Mouse (Mus musculus): ENCODE data around the gene Furin. TPM values are rescaled to one million over a fixed set of nuclear protein-coding genes. Genes with fewer than 3 reads are reported as not detected.

Furin gene
- total RNA-seq, 2 experiments from 2014 or later: 38.0 to 40.7 TPM

DNA sequence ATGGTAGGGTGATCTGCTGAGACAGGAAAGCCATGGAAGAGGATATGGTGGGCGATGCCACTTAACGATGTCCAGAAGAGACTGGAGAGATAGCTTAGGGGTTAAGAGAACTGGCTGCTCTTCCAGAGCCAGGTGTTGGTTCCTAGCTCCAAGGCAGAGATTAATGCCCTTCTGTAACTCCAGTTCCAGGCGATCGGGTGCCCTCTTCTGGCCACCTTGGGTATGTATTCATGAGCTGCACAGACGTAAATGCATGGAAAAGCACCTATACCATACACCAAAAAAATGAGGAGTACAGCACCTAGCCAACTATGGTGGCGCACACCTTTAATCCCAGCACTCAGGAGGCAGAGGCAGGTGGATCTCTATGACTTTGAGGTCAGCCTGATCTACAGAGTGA, 19.5 kb upstream of the Furin start:
- intact Hi-C loops (cut with DNase I): no loop called here
- Histone ChIP-seq H3K27ac (no peak overlapping the region), H3K4me3 (no peak overlapping the region)
- no peak for DNase-seq (ENCODE audit: extremely low spot score in 1 of 2, low spot score in 2 of 2)
- TF ChIP-seq CTCF (IDR thresholded peaks at IDR 0.05): peak; percentile 5; the same call in 1 of the 2 replicates

DNA sequence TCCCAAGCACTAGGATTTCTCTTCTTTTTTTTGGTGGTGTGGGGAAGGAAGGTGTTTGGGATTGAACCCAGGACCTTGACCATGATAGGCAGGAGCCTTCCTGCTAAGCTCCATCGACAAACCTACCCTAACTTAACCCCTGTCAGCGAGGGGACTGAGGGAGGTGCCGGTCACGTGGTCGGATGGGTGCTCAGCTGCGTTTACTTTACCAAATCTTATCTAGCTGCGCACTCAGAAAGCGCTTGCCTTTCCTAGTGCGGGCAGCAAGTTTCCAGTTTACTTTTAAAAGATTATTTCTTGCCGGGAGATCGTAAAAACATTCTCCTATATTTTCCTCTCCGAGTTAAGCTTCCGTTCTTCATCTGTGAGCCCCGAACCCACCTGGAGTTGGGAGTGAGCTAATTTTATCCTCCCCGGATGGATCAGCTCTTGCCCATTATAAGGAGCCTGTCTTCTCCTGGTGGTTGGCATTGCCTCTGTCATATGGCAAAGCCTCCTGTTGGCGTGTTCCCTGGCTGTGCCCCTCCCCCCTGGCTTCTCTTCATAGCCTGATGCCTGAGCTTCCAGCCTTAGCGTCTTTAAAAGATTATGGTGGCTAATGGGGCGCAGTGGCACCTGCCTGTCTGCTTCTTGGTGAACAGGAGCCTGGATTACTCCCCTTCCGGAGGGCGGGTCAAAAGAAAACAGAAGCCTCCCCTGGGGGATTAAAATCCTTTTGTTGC, 17.7 kb upstream of the Furin start:
- peak overlapping the region; percentile 30 for H3K4me3 ChIP-seq
- no peak; the same call in none of the 2 replicates for TF ChIP-seq CTCF (IDR thresholded peaks at IDR 0.05)
- DNase-seq (ENCODE audit: extremely low spot score in 1 of 2, low spot score in 2 of 2): no peak
- H3K27ac ChIP-seq: no peak overlapping the region
- intact Hi-C loops (cut with DNase I): no loop called here

DNA sequence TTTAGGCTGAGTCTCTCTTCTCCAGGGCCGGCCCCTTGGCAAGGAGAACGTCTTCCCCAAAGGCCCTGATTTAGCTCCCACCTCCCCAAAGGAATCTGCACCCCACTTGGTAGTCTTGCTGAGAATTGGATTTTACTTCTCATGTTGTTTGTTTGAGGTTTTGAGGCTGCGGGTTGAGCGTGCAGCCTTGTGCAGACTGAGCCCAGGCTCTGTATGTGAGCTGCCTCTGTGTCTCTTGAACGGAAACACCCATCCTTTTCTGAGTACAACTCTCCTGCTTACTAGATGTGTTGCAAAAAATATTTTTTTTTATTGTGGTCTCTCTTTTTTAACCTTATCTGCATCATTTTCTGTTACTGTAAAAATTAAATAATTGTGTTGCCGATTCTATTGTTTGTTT, 16.3 kb upstream of the Furin start:
- DNase-seq (ENCODE audit: extremely low spot score in 1 of 2, low spot score in 2 of 2): no peak
- Histone ChIP-seq H3K4me3 (no peak overlapping the region), H3K27ac (no peak overlapping the region)
- intact Hi-C loops (cut with DNase I): no loop called here
- TF ChIP-seq CTCF (IDR thresholded peaks at IDR 0.05): no peak

DNA sequence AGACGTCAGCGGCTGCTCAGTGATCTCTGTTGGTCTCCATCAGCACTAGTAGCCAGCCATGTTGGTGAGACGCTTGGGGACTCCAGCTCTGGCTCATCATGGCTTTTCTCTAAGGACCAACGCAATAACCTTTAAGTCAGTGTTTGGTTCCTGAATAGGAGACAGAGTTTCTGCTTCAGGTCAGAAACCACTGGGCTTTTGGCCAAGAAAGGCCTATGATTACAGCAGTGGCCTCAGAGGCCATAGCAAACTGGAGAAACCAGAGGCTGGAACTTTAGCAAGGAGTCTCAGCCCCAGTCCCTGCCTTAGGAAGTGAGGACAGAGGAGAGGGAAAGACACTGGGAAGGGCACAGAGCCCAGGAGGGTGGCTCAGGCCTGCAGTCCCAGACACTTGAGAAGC, 15.3 kb upstream of the Furin start:
- intact Hi-C loops (cut with DNase I): no loop called here
- TF ChIP-seq CTCF (IDR thresholded peaks at IDR 0.05): no peak
- Histone ChIP-seq H3K27ac (no peak overlapping the region), H3K4me3 (no peak overlapping the region)
- DNase-seq (ENCODE audit: extremely low spot score in 1 of 2, low spot score in 2 of 2): no peak

DNA sequence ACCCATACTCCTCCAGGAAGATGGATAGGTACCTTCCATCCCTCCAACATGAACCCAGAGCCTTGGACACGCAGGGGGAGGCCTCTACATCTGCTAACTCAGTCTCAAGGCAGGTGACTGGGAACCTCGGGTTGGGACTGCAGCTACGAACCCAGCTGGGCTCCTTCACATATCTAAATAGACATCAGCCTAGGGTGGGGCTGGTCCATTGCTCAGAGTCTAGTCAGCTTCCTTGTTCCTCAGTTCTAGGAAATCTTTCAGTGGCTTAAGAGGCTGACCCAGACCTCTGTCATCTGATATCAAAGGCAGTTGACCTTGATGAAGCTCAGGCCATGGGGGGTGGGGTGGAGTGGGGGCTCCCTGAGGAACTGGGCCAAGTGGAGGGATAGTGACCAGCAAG, 14.0 kb upstream of the Furin start:
- DNase-seq (ENCODE audit: extremely low spot score in 1 of 2, low spot score in 2 of 2): no peak
- Histone ChIP-seq H3K27ac (no peak overlapping the region), H3K4me3 (no peak overlapping the region)
- intact Hi-C loops (cut with DNase I): no loop called here
- no peak for TF ChIP-seq CTCF (IDR thresholded peaks at IDR 0.05)

DNA sequence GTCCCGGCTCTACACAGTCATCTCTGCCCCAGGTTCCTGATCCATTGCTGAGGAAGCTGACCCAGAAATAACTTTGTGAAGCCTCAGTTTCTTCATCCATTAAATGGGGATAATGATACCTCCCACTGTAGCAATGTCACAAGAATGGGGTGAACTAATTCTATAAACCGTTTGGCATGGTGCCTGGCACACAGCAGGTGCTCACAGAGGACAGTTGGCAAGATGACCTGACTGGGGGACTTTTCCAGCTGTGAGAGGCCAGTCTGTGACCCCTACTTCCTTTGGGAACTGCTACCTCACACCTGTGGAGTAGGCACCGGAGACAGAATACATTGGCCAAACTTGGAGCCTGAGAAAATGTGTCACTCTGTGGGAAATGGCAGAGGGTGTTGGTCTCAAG, 12.8 kb upstream of the Furin start:
- TF ChIP-seq CTCF (IDR thresholded peaks at IDR 0.05): no peak
- no peak for DNase-seq (ENCODE audit: extremely low spot score in 1 of 2, low spot score in 2 of 2)
- Histone ChIP-seq H3K4me3 (no peak overlapping the region), H3K27ac (no peak overlapping the region)
- intact Hi-C loops (cut with DNase I): no loop called here

DNA sequence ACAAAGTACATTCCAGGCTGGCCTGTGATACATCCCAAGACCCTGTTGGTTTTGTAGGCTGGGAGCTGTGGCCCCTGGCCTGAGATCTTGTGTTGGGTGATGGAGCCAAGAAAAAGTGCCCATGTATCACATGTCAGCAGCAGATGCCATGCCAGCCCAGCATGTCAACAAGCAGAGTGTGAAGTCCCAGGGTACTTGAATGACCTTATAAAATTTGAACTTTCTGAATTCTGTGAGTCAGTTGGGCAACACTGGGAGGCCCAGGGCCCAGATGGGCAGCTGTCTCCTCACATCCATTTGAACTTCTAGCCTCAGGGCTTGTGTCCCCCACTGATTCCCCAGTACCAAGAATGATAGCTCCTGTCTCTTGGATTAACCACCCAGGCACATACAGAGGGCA, 12.4 kb upstream of the Furin start:
- no peak overlapping the region for H3K27ac ChIP-seq

DNA sequence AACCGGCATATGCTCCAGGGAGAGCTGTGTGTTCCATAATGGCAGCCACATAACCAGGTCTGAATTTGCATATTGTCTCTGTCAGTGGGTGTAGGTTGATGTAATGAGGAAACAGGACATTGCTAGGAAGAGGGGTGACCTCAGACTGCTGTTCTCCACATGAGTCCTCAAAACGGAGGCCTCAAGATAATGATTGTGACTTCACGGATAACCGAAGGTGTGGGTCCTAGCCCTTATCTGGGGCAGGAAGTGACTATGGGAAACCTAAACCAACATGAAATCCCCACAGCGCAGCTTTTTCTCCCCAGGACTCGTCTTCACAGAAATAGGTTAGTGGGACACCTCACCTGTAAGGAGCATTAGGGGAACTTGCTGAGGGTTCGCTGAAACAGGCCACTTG, 11.7 kb upstream of the Furin start:
- intact Hi-C loops (cut with DNase I): no loop called here
- Histone ChIP-seq H3K27ac (no peak overlapping the region), H3K4me3 (no peak overlapping the region)
- no peak for DNase-seq (ENCODE audit: extremely low spot score in 1 of 2, low spot score in 2 of 2)
- no peak for TF ChIP-seq CTCF (IDR thresholded peaks at IDR 0.05)

More for the DNA sequence above, 12.4 kb upstream of the Furin start:
- H3K4me3 ChIP-seq: no peak overlapping the region
- DNase-seq (ENCODE audit: extremely low spot score in 1 of 2, low spot score in 2 of 2): no peak
- TF ChIP-seq CTCF (IDR thresholded peaks at IDR 0.05): no peak
- intact Hi-C loops (cut with DNase I): no loop called here

DNA sequence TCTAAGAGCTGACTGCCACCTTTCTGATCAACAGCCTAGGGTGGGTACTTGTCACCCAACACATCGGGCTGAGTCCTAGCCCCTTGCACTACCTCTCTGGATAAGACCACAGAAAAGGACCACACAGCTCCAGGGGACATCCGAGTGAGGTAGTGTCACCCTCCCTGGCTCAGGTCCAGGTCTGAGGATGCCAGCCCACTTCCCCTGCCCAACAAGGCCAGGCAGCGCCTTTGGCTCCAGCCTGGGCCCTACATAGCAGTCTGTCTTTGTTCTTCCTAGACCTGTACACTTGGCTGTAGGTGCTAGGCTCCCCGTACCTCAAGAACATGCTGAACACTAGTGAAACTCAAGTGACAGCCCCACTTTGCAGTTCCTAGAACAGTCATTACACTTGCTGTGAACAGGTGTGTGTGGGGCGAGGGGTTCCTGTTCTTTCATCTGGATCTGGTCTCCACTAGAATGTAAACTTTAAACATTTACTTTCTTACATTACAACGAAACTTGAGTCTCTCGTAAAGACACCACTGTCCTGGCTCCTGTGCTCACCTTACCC, 9.1 kb upstream of the Furin start:
- TF ChIP-seq CTCF (IDR thresholded peaks at IDR 0.05): no peak
- no peak overlapping the region for H3K4me3 ChIP-seq
- intact Hi-C loops (cut with DNase I): no loop called here
- H3K27ac ChIP-seq: no peak overlapping the region
- no peak for DNase-seq (ENCODE audit: extremely low spot score in 1 of 2, low spot score in 2 of 2)

DNA sequence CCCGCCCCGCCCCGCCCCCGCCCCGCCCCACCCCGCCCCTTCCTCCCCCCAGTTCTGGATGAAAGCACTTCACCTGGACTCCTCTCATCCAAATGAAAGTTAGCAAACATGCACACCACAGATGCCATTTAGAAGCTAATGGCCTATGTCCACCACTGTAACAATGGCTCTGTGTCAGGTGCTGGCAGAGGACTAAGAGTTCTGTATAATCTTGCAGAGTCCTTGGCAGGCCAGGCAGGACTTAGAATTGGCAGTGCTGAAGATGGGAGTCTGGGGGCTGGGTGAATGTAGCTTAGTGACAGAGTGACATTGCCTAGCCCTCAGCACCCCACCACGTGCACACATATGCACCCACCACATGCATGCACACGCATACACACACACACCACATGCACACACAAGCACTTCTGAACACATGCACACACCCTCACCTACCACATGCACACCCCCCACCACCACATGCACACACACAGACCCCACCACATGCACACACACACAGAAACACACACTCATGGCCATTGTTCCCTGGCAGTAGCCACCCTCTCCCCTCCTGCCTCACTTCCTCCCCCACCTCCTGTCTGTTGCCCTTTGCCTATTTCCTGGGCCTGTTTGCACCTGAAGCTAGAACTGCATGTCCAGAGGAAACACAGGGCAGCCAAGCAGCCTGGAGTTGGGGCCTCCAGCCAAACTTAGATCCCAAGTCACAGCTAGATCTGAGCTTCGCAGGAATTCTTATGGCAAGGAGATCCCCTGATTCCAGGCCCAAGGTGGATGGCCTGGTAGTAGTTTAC, 8.5 kb upstream of the Furin start:
- intact Hi-C loops (cut with DNase I): no loop called here
- H3K27ac ChIP-seq: no peak overlapping the region
- H3K4me3 ChIP-seq: no peak overlapping the region
- no peak for DNase-seq (ENCODE audit: extremely low spot score in 1 of 2, low spot score in 2 of 2)
- TF ChIP-seq CTCF (IDR thresholded peaks at IDR 0.05): no peak

DNA sequence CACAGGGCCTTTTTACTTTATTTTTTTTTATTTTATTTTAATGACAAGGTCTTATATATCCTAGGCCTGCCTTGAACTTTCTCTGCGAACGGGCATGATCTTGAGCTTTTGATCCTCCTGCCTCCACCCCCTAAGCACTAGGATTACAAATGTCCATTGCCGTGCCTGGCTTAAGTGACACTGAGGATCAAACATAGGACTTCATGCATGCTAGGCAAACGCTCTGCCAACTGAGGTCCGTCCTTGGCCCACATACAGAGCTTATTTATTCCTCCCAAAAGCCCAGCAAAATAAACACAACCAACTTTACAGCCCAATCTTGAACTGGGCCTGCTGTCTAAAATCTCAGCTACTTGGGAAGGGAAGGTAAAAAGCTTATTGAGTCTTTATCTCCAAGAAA, 7.5 kb upstream of the Furin start:
- DNase-seq (ENCODE audit: extremely low spot score in 1 of 2, low spot score in 2 of 2): no peak
- Histone ChIP-seq H3K27ac (no peak overlapping the region), H3K4me3 (no peak overlapping the region)
- no peak for TF ChIP-seq CTCF (IDR thresholded peaks at IDR 0.05)
- intact Hi-C loops (cut with DNase I): no loop called here

DNA sequence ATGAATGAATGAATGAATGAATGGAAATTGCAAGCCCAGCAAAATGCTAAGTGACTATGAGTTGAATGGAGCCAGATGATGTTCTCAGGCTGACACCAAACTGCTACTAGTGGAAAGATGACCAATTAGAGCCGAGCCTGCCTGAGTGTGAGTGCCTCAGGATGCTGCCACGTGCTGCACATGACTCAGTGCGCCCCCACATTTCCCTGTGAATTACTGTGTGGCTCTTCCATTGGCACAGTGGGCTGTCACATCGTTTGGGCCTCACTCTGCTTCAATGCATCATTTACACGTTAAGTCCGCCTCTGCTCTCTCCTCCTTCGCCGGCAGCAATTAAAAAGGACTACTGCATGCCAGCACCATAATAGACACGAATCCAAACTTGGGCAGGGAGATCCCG, 7.0 kb upstream of the Furin start:
- intact Hi-C loops (cut with DNase I): no loop called here
- no peak overlapping the region for H3K27ac ChIP-seq
- no peak overlapping the region for H3K4me3 ChIP-seq
- peak; percentile 77 to 80 for DNase-seq (ENCODE audit: extremely low spot score in 1 of 2, low spot score in 2 of 2)
- no peak for TF ChIP-seq CTCF (IDR thresholded peaks at IDR 0.05)

All from left cerebral cortex, adult 2 months (tissue).